Mouse (Mus musculus) hindbrain, embryonic 13.5 days (tissue): ENCODE results near the gene Myl4. TPM values are rescaled to one million over a fixed set of nuclear protein-coding genes. Genes with fewer than 3 reads are reported as not detected.
A peak's percentile ranks its signal among the peaks of the same experiment; 100 is the strongest.
"Not testable (repeated sequence)": the region's sequence is repeated elsewhere in the genome, so short reads cannot be mapped to it uniquely, and the experiment has no call there.

Experiments used
- ATAC-seq: fragments of 200-750 bp; cut with Nextera tagmentation; 2 replicates; pipeline ENCODE4 v1.8.0; 2017; ENCODE audit warnings: moderate TSS enrichment; ENCODE audit not compliant: low FRiP score
- H3K27ac ChIP-seq: fragments of 300-500 bp; sonication (generic); 2 replicates; pipeline ENCODE4 v1.5.1; 2015; ENCODE audit warnings: inconsistent platforms, mild to moderate bottlenecking, moderate library complexity
- H3K27me3 ChIP-seq: fragments of 300-500 bp; sonication (generic); 2 replicates; pipeline ENCODE4 v1.6.1; 2015; ENCODE audit warnings: mild to moderate bottlenecking, inconsistent platforms
- H3K36me3 ChIP-seq: fragments of 300-500 bp; sonication (generic); 2 replicates; pipeline ENCODE4 v1.6.1; 2015; ENCODE audit warnings: mild to moderate bottlenecking, inconsistent platforms
- H3K4me1 ChIP-seq: fragments of 300-500 bp; sonication (generic); replicated peaks from 2 replicates; pipeline ENCODE4 v1.6.1; 2015; ENCODE audit warnings: inconsistent platforms
- H3K4me2 ChIP-seq: fragments of 300-500 bp; sonication (generic); 2 replicates; pipeline ENCODE4 v1.6.1; 2015; ENCODE audit warnings: inconsistent platforms, mild to moderate bottlenecking, moderate library complexity
- H3K4me3 ChIP-seq: fragments of 300-500 bp; sonication (generic); 2 replicates; pipeline ENCODE4 v1.5.1; 2015; ENCODE audit warnings: mild to moderate bottlenecking, inconsistent platforms
- H3K9ac ChIP-seq: fragments of 300-500 bp; sonication (generic); 2 replicates; pipeline ENCODE4 v1.6.1; 2015; ENCODE audit warnings: mild to moderate bottlenecking, inconsistent platforms
- H3K9me3 ChIP-seq: fragments of 300-500 bp; sonication (generic); 2 replicates; pipeline ENCODE4 v1.6.1; 2016; ENCODE audit warnings: inconsistent platforms
- WGBS: fragments of 180-500 bp; shearing (Covaris S2); methylation state at CpG from one replicate; pipeline ENCODE4 v1.1.7; 2015; 5-methylcytosine and 5-hydroxymethylcytosine counted together
- polyA plus RNA-seq: library from polyadenylated mRNA; unstranded; fragments of >200 nt; fragmentation: Nextera tagmentation; extraction: Ambion mirVana; gene quantifications from 2 replicates; pipeline ENCODE4 v1.2.1, GENCODE M21; 2015

Gene Myl4
- polyA plus RNA-seq = 5.3 and 6.7 TPM in 2 replicates

- peak; percentile 95 for ATAC-seq
- Histone ChIP-seq H3K9ac (peak within 1 kb of the TSS; percentile 99), H3K27ac (peak within 1 kb of the TSS; percentile 90), H3K4me1 (peaks cover 28% of the 10 kb centered on the region), H3K4me3 (peak within 1 kb of the TSS; percentile 87), H3K4me2 (peak within 1 kb of the TSS; percentile 75), H3K9me3 (no peaks in the 10 kb centered on the region), H3K36me3 (no peaks in the 10 kb centered on the region), H3K27me3 (0 out of 2 replicates have a peak, but pooled peaks cover 2% of the 10 kb centered on the region)
- WGBS = under 1% methylated on average over 35 of the region's 35 CpGs
Observed at GRCm38 (mm10) chr11:104550406-104550974, at the start of gene Myl4, which contains the start of gene Cdc27. Gene Myl4, plus strand, starts transcription at chr11:104550663. Gene Cdc27, minus strand, starts transcription at chr11:104550620.

- no peak overlapping the region for H3K27ac ChIP-seq
- H3K4me1 ChIP-seq = no peaks in the 10 kb centered on the region
- H3K9ac ChIP-seq = no peak overlapping the region
- no peak overlapping the region for H3K4me2 ChIP-seq
- no peaks in the 10 kb centered on the region for H3K27me3 ChIP-seq
- no peak overlapping the region for H3K4me3 ChIP-seq
- no peak for ATAC-seq
- H3K36me3 ChIP-seq = peaks cover 74% of the 10 kb centered on the region
- WGBS = 95% methylated on average over 4 of the region's 4 CpGs
- H3K9me3 ChIP-seq = no peaks in the 10 kb centered on the region
Observed at GRCm38 (mm10) chr11:104508455-104508854, 42.0 kb upstream of the Myl4 start.

DNA sequence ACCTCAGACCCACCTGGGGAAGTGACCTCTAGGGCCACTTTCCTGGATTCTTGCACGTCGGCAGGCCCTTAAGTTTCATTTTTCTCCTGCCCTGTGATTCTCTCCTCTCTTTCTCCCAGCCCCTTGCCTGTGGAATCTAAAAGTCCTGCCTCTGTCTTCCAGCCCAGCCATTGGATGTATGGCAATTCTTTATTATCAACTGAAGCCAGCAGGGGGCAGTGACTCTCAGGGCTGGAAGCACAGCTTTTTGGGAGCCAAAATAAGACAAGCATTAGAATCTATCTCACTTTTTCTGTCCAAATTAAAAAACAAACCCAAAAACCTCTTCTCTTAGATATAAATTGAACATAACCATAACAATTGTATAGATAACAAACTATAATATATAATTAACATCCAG lies 39.9 kb upstream of the Myl4 start:
- Histone ChIP-seq H3K27me3 (no peaks in the 10 kb centered on the region), H3K9me3 (no peaks in the 10 kb centered on the region), H3K4me3 (no peak overlapping the region), H3K27ac (no peak overlapping the region), H3K4me2 (no peak overlapping the region), H3K4me1 (no peaks in the 10 kb centered on the region), H3K36me3 (peaks cover 80% of the 10 kb centered on the region), H3K9ac (no peak overlapping the region)
- WGBS = 95% methylated on average over 2 of the region's 2 CpGs
- no peak for ATAC-seq

DNA sequence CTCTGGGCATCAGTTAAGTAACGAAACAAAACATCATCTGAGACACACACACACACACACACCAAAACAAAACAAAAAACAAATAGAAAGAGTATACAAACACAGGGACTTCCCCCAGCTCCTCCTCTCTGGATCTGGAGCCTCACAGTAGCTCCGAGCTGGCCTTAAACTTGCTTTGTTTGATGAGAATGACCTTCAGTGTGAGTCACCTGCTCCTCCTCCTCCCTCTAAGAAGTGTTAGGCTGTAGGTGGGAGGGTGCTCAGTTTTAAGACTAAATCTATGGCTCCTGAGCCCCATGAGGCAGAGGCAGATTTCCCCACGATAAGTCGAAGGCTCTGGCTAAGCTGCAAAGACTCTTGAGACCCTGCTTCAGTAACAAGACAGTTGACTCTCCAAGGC lies 38.0 kb upstream of the Myl4 start:
- Histone ChIP-seq H3K4me1 (no peaks in the 10 kb centered on the region), H3K36me3 (peaks cover 82% of the 10 kb centered on the region), H3K4me3 (no peak overlapping the region), H3K4me2 (no peak overlapping the region), H3K9me3 (no peaks in the 10 kb centered on the region), H3K27me3 (no peaks in the 10 kb centered on the region), H3K27ac (no peak overlapping the region), H3K9ac (no peak overlapping the region)
- no peak for ATAC-seq
- WGBS = 92% methylated on average over 4 of the region's 4 CpGs

DNA sequence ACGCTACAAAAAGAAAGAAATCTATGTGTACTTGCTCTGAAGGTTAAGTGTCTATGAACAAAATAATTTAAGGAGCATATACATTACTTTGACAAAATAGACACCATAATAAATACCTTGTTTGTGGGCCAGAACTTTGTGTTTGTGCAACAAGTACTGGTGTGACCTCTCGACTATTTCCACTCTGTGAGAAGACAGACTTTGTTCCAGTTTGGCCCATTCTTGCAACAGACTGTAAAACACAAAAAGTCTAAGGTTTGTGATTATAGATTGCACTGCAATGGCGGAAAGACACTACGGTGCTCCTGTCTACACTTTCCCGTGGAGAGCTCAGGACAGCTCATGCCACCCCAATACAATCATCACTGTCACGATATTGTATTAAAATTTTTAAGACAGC lies 24.5 kb upstream of the Myl4 start:
- H3K4me2 ChIP-seq = no peak overlapping the region
- no peak overlapping the region for H3K9ac ChIP-seq
- H3K4me1 ChIP-seq = no peaks in the 10 kb centered on the region
- ATAC-seq = no peak
- H3K27me3 ChIP-seq = no peaks in the 10 kb centered on the region
- 94% methylated on average over 6 of the region's 6 CpGs for WGBS
- peaks cover 71% of the 10 kb centered on the region for H3K36me3 ChIP-seq
- H3K9me3 ChIP-seq = no peaks in the 10 kb centered on the region
- no peak overlapping the region for H3K4me3 ChIP-seq
- H3K27ac ChIP-seq = no peak overlapping the region

DNA sequence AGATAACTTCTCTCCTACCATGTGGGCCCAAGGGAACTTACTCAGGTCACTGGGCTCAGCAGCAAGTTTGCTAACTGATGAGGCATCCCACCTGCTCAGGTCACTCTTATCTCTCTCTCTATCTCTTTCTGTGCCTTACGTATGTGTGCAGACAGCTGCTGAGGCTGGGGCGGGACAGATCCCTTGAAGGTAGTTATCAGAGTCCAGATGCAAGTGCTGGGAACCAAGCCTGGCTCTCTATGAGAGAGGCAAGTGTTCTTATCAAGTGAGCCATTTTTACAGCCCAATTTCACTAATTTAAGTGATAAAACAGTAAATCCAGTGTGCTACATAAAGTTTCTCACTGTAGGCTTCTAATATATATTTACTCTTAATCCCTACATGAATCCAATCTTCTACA lies 13.6 kb upstream of the Myl4 start:
- Histone ChIP-seq H3K4me2 (no peak overlapping the region), H3K9me3 (no peaks in the 10 kb centered on the region), H3K36me3 (peaks cover 30% of the 10 kb centered on the region), H3K4me1 (no peaks in the 10 kb centered on the region), H3K4me3 (no peak overlapping the region), H3K27ac (no peak overlapping the region), H3K27me3 (no peaks in the 10 kb centered on the region), H3K9ac (no peak overlapping the region)
- WGBS = 90% methylated on average over 2 of the region's 2 CpGs
- ATAC-seq = no peak

DNA sequence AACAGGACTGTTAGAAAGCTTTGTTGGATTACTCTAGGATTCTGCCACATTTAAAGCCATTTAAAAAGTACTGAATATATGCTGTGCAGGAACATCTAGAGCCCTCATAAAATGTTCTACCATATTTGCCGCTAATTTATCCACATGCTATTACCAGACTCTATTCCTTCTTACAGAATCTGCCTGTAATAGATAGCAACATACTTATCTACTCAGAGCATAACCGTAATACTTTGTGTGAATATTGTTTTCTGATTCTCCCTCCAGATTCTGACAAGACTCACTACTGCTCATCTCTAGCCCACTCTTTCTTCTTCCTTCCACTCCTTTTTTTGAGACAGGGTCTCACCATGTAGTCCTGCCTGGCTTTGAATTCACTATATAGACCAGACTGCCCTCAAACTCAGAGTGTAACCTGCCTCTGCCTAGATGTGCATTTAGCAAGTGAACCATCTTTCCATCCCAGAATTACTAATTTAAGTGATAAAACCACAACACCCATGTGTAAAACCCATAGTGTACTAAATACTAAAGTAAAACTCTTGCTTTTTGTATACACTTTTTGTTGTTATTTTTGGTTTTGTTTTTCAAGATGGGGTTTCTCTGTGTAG lies 12.4 kb upstream of the Myl4 start:
- Histone ChIP-seq H3K4me3 (no peak overlapping the region), H3K27me3 (no peaks in the 10 kb centered on the region), H3K4me2 (no peak overlapping the region), H3K9me3 (no peaks in the 10 kb centered on the region), H3K9ac (no peak overlapping the region), H3K36me3 (peaks cover 19% of the 10 kb centered on the region), H3K4me1 (no peaks in the 10 kb centered on the region), H3K27ac (no peak overlapping the region)
- no peak for ATAC-seq
- WGBS = 93% methylated on average over 2 of the region's 2 CpGs

DNA sequence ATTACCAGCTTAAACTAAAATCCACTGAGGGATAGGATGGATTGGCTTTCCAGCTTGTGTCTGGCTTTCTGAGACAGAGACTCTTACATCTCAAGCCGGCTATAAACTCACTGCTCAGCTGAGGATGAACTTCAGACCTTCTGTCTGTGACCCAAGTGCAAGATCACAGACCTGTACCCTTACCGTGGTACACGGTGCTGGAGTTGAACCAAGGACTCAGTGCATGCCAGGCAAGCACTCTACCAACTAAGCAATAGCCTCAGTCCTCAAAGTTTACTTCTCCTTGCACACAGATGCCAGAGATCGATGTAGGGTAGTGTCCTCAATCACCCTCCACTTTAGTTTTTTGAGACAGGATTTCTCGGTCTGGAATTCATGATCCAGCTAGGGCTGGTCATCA lies 10.7 kb upstream of the Myl4 start:
- no peak overlapping the region for H3K4me3 ChIP-seq
- H3K27me3 ChIP-seq = no peaks in the 10 kb centered on the region
- no peaks in the 10 kb centered on the region for H3K9me3 ChIP-seq
- ATAC-seq = no peak
- H3K4me1 ChIP-seq = peaks cover 3% of the 10 kb centered on the region
- 98% methylated on average over 5 of the region's 5 CpGs for WGBS
- no peak overlapping the region for H3K27ac ChIP-seq
- no peak overlapping the region for H3K9ac ChIP-seq
- H3K36me3 ChIP-seq = peaks cover 10% of the 10 kb centered on the region; the same call in 1 of the 2 replicates
- no peak overlapping the region for H3K4me2 ChIP-seq

DNA sequence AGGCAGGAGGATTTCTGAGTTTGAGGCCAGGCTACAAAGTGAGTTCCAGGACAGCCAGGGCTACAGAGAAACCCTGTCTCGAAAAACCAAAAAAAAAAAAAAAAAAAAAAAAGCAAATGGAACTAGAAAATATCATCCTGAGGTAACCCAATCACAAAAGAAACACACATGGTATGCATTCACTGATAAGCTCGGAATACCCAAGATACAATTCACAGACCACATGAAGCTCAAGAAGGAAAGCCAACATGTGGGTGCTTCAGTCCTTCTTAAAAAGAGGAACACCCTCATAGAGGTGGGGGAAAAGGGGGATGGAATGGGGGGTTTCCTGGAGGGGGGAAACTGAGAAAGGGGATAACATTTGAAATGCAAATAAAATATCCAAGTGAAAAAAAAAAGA lies 7.1 kb upstream of the Myl4 start:
- Histone ChIP-seq H3K4me1 (peaks cover 27% of the 10 kb centered on the region), H3K36me3 (peaks cover 15% of the 10 kb centered on the region; the same call in 1 of the 2 replicates)
- not testable (repeated sequence) for H3K27ac ChIP-seq, H3K9ac ChIP-seq, ATAC-seq, H3K4me3 ChIP-seq, H3K27me3 ChIP-seq, H3K4me2 ChIP-seq, H3K9me3 ChIP-seq
- WGBS = 98% methylated on average over 2 of the region's 2 CpGs

GRCm38 (mm10) chr11:104544507-104544906 lies 6.0 kb upstream of the Myl4 start:
- H3K4me3 ChIP-seq = no peak overlapping the region
- H3K4me1 ChIP-seq = peaks cover 35% of the 10 kb centered on the region
- H3K27ac ChIP-seq = no peak overlapping the region
- H3K9ac ChIP-seq = no peak overlapping the region
- H3K9me3 ChIP-seq = no peaks in the 10 kb centered on the region
- H3K4me2 ChIP-seq = no peak overlapping the region
- 88% methylated on average over 2 of the region's 2 CpGs for WGBS
- H3K36me3 ChIP-seq = peaks cover 15% of the 10 kb centered on the region; the same call in 1 of the 2 replicates
- no peak for ATAC-seq
- H3K27me3 ChIP-seq = no peaks in the 10 kb centered on the region

DNA sequence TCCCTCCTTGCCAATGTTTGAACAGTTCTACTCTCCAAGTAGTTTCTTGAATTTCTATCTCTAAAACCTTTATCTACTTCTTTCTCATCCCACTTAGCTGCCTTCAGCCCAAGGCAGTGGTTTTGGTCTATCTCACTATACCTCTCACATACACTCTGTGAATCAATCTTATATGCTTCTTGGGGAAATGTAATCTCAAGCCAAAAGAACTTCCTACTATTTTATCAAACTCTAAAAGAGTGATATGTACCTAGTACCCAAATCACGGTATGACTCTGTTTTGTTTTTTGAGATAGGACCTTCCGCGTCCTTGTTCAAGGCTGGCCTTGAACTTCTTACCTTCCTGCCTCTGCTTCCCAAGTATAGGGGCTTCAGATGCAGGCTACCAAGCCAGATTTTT lies 3.0 kb upstream of the Myl4 start:
- 95% methylated on average over 3 of the region's 3 CpGs for WGBS
- no peak overlapping the region for H3K27ac ChIP-seq
- no peak overlapping the region for H3K9ac ChIP-seq
- H3K4me2 ChIP-seq = no peak overlapping the region
- H3K9me3 ChIP-seq = no peaks in the 10 kb centered on the region
- H3K4me3 ChIP-seq = no peak overlapping the region
- H3K36me3 ChIP-seq = peaks cover 9% of the 10 kb centered on the region; the same call in 1 of the 2 replicates
- H3K4me1 ChIP-seq = peaks cover 38% of the 10 kb centered on the region
- H3K27me3 ChIP-seq = no peaks in the 10 kb centered on the region
- ATAC-seq = no peak

GRCm38 (mm10) chr11:104549438-104550405 lies 741 bp upstream of the Myl4 start:
- Histone ChIP-seq H3K27ac (peak overlapping the region; percentile 90), H3K9me3 (no peaks in the 10 kb centered on the region), H3K4me1 (peaks cover 36% of the 10 kb centered on the region), H3K4me2 (peak overlapping the region; percentile 75), H3K36me3 (peaks cover 6% of the 10 kb centered on the region; the same call in 1 of the 2 replicates), H3K9ac (peak overlapping the region; percentile 99), H3K27me3 (0 out of 2 replicates have a peak, but pooled peaks cover 2% of the 10 kb centered on the region), H3K4me3 (peak overlapping the region; percentile 87)
- ATAC-seq = peak; percentile 70; the same call in 1 of the 2 replicates
- under 1% methylated on average over 53 of the region's 53 CpGs for WGBS
